Mouse (Mus musculus): Measurements from ENCODE around the gene Tex26.

DNA sequence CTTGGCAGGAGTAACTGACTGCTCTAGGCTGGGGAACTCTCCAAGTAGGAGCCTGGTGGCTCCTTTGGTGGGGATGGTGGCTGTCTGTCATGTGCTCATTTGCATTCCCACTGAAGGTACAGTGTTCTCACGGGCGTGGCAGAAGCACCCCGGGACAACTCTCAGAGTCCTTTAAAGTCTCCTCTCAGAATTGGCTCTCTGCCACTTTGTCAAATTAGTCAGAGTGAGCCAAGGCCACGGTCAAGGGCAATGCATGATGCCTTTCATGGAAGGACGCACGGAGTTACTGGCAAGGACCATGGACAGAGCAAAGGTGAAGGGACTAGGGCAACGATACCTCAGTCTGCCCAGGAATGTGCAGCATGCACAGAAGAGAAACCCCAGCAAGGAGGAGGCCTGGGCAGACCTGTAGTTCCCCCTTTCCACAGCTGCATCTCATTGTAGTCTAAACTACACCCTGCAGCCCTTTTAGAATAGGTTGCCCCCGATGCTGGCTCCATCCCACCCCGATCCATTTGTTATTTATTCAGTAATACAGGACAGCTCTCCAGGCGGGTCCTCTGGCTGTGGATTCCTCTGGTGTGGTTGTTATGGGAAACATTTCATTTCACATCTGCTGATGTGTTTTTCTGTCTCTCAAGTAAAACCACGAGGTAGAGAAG lies 49.0 kb downstream of the Tex26 start:
- TF ChIP-seq FLI1 (IDR thresholded peaks at IDR 0.05; ENCODE audit: low read length) (no peak), GATA1 (IDR thresholded peaks at IDR 0.05; ENCODE audit: borderline replicate concordance, low read length) (no peak)

All from megakaryocyte, embryonic 14.5 days (primary cell).